Mouse (Mus musculus) G1E (cell line): ENCODE data around the gene Hbb-bh1. TPM values are rescaled to one million over a fixed set of nuclear protein-coding genes. Genes with fewer than 3 reads are reported as not detected.
"Not testable (repeated sequence)": the region's sequence is repeated elsewhere in the genome, so short reads cannot be mapped to it uniquely, and the experiment has no call there.

Source experiments
- ATAC-seq: 2 replicates; pipeline ENCODE4 v1.8.0; 2016; ENCODE audit warnings: mild to moderate bottlenecking; ENCODE audit not compliant: insufficient number of reproducible peaks, poor library complexity, low FRiP score, severe bottlenecking; ENCODE audit errors: extremely low read depth
- DNase-seq: peaks from one replicate; pipeline ENCODE4 v3.0.0; 2012; ENCODE audit warnings: low spot score
- H3K27me3 ChIP-seq: 2 replicates; pipeline ENCODE4 v1.6.1; 2012; ENCODE audit warnings: mild to moderate bottlenecking, low read length, inconsistent platforms; ENCODE audit not compliant: insufficient read depth
- H3K36me3 ChIP-seq: replicated peaks from 2 replicates; pipeline ENCODE3; 2012; ENCODE audit warnings: mild to moderate bottlenecking, inconsistent platforms
- H3K4me1 ChIP-seq: 2 replicates; pipeline ENCODE4 v1.6.1; 2012; ENCODE audit warnings: low read depth, low read length, inconsistent platforms, mixed read lengths; ENCODE audit not compliant: insufficient read depth
- H3K4me3 ChIP-seq: 2 replicates; pipeline ENCODE4 v1.5.1; 2012; ENCODE audit warnings: low read depth, mild to moderate bottlenecking, inconsistent platforms, low read length, moderate library complexity, mixed read lengths
- H3K9me3 ChIP-seq: replicated peaks from 2 replicates; pipeline ENCODE4 v1.6.1; 2012; ENCODE audit warnings: inconsistent platforms
- CTCF ChIP-seq: IDR thresholded peaks from 2 replicates; pipeline ENCODE4 v1.5.1; 2012; ENCODE audit warnings: low read depth, low read length, inconsistent platforms, mixed read lengths
- GATA1 ChIP-seq: IDR thresholded peaks from 2 replicates; pipeline ENCODE4 v1.6.1; 2012; ENCODE audit warnings: borderline replicate concordance, low read length, inconsistent platforms, mixed read lengths
- GATA2 ChIP-seq: IDR thresholded peaks from 2 replicates; pipeline ENCODE4 v1.6.1; 2012; ENCODE audit warnings: low read depth, low read length, inconsistent platforms, borderline replicate concordance
- POLR2AphosphoS5 ChIP-seq: IDR thresholded peaks from 2 replicates; pipeline ENCODE4 v1.6.1; 2012; ENCODE audit warnings: low read depth, low read length, inconsistent platforms; ENCODE audit not compliant: insufficient replicate concordance
- TAL1 ChIP-seq: conservative IDR thresholded peaks from 2 replicates; pipeline ENCODE4 v1.6.1; 2012; ENCODE audit warnings: low read depth, low read length, inconsistent platforms, mixed read lengths
- polyA plus RNA-seq: library from polyadenylated mRNA; stranded (reverse); fragments of >175 nt; gene quantifications from 2 replicates; pipeline ENCODE4 v1.2.3, GENCODE M21; 2012
- total RNA-seq, 2 experiments: library from RNA; stranded (forward) in 1 of 2; stranded (reverse) in 1 of 2; fragments of 200-1000 nt in 1 of 2; fragments of >200 nt in 1 of 2; fragmentation: Nextera tagmentation in 1 of 2; gene quantifications; 2 replicates each; pipeline ENCODE4 v1.2.3; 2014 to 2017

Hbb-bh1 gene
- total and polyA plus RNA-seq, 3 experiments = 1.6 TPM; not detected in 2

- DNase-seq = no peak
- Histone ChIP-seq H3K27me3 (no peaks in the 10 kb centered on the region), H3K36me3 (no peaks in the 10 kb centered on the region), H3K4me1 (peaks cover 17% of the 10 kb centered on the region), H3K4me3 (no peak overlapping the region), H3K9me3 (no peaks in the 10 kb centered on the region)
- TF ChIP-seq POLR2AphosphoS5 = no peak
- TF ChIP-seq CTCF = no peak
- TF ChIP-seq GATA1 = no peak
- TF ChIP-seq TAL1 = no peak
- TF ChIP-seq GATA2 = no peak
- ATAC-seq = no peak
Observed at GRCm38 (mm10) chr7:103824597-103824996, 18.4 kb downstream of the Hbb-bh1 start.

GRCm38 (mm10) chr7:103815085-103815484, 27.9 kb downstream of the Hbb-bh1 start:
- H3K9me3 ChIP-seq, ATAC-seq, H3K27me3 ChIP-seq, H3K4me3 ChIP-seq, H3K36me3 ChIP-seq, DNase-seq: not testable (repeated sequence)
- H3K4me1 ChIP-seq = peaks cover 27% of the 10 kb centered on the region

GRCm38 (mm10) chr7:103813766-103814165, 29.2 kb downstream of the Hbb-bh1 start, which contains the start of gene Hbb-bt:
Gene Hbb-bt, minus strand, starts transcription at chr7:103813996.
- peak within 1 kb of the TSS; percentile 27; the same call in 1 of the 2 replicates for H3K4me3 ChIP-seq
- no peaks in the 10 kb centered on the region for H3K9me3 ChIP-seq
- ATAC-seq (no peak), DNase-seq (no peak)
- TF ChIP-seq POLR2AphosphoS5 (no peak), GATA2 (no peak), CTCF (no peak), TAL1 (no peak), GATA1 (no peak)
- peaks cover 36% of the 10 kb centered on the region for H3K4me1 ChIP-seq
- no peaks in the 10 kb centered on the region for H3K27me3 ChIP-seq
- no peaks in the 10 kb centered on the region for H3K36me3 ChIP-seq

GRCm38 (mm10) chr7:103813152-103813551, 29.8 kb downstream of the Hbb-bh1 start:
- not testable (repeated sequence) for H3K36me3 ChIP-seq, H3K9me3 ChIP-seq, DNase-seq, H3K4me3 ChIP-seq, H3K27me3 ChIP-seq, ATAC-seq
- peaks cover 36% of the 10 kb centered on the region for H3K4me1 ChIP-seq

GRCm38 (mm10) chr7:103812174-103812573, 30.8 kb downstream of the Hbb-bh1 start:
- peak; percentile 38 for ATAC-seq
- Histone ChIP-seq H3K27me3 (no peaks in the 10 kb centered on the region), H3K9me3 (no peaks in the 10 kb centered on the region), H3K4me3 (no peak overlapping the region; the same call in 1 of the 2 replicates), H3K4me1 (peaks cover 37% of the 10 kb centered on the region), H3K36me3 (no peaks in the 10 kb centered on the region)
- DNase-seq = peak; percentile 15
- TF ChIP-seq GATA1 = no peak
- no peak for TF ChIP-seq CTCF
- TF ChIP-seq TAL1 = peak; percentile 53

GRCm38 (mm10) chr7:103811223-103811845, 31.6 kb downstream of the Hbb-bh1 start:
- Histone ChIP-seq H3K27me3 (no peaks in the 10 kb centered on the region), H3K4me1 (peaks cover 41% of the 10 kb centered on the region), H3K36me3 (no peaks in the 10 kb centered on the region), H3K9me3 (no peaks in the 10 kb centered on the region), H3K4me3 (no peak overlapping the region; the same call in 1 of the 2 replicates)
- no peak for DNase-seq
- ATAC-seq = peak; percentile 51
- TF ChIP-seq TAL1 = peak; percentile 40; the same call in 1 of the 2 replicates
- TF ChIP-seq CTCF = no peak
- TF ChIP-seq GATA1 = no peak

- no peak for TF ChIP-seq GATA1
- H3K27me3 ChIP-seq = no peaks in the 10 kb centered on the region
- peaks cover 41% of the 10 kb centered on the region for H3K4me1 ChIP-seq
- ATAC-seq (no peak), DNase-seq (no peak)
- H3K9me3 ChIP-seq = no peaks in the 10 kb centered on the region
- no peak overlapping the region for H3K4me3 ChIP-seq
- no peaks in the 10 kb centered on the region for H3K36me3 ChIP-seq
Observed at GRCm38 (mm10) chr7:103810746-103811145, 32.2 kb downstream of the Hbb-bh1 start.
